Mouse (Mus musculus): ENCODE data around the gene 4930522L14Rik. TPM values are rescaled to one million over a fixed set of nuclear protein-coding genes. Genes with fewer than 3 reads are reported as not detected.
"Not testable (repeated sequence)": the region's sequence is repeated elsewhere in the genome, so short reads cannot be mapped to it uniquely, and the experiment has no call there.

4930522L14Rik gene
- polyA plus RNA-seq, 1 experiment from 2014 or later: 7.5 TPM

DNA sequence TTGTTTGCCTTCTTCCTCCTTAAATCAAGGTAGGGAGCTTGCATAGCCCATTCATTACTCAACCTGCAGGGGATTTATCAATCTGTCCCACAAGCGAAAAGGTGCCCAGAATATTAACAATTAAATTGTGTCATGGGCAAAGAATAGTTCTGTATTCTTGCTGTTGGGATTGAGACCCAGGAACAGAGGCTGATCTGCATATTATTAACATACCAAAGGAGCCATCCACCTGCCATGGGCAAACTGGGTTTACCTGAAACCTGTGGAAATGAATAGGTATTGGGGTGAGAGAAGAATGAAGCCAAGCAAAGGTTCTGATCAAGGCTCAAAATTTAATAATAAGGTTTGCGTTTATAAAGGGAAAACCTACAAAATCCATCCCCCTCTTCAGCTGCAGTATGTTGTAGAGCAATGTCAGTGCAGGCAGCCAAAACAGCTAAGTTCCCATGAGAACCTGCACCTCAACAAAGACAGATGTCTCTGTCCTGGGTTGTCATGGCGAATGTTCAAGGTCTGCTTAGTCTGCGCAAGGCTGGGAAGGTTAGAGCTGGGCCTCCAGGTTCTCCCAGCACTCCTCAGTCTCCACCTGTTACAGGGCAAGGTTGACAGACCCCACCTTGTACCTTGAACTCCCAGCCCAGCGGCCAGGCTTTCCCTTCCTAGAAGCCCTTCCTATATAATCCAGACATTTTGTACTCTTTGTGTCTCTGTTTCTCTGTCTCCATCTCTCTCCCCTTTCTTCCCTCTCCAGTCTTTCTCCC lies 60.3 kb downstream of the 4930522L14Rik start:
- DNase-seq (ENCODE audit: low spot score); H3K27ac ChIP-seq (replicated peaks; ENCODE audit: low read depth, low read length); H3K9me3 ChIP-seq (ENCODE audit: control insufficient read depth, low read length); H3K4me1 ChIP-seq (ENCODE audit: control insufficient read depth, insufficient read depth, low read length); H3K9ac ChIP-seq (ENCODE audit: low read depth, low read length); H3K27me3 ChIP-seq (replicated peaks; ENCODE audit: control insufficient read depth, insufficient read depth, low read length); H3K36me3 ChIP-seq (ENCODE audit: control insufficient read depth, insufficient read depth, low read length): not testable (repeated sequence)
- 60% methylated on average over 5 of the region's 5 CpGs for WGBS
- H3K4me3 ChIP-seq (ENCODE audit: low read depth, low read length): peak overlapping the region; percentile 50
- 0 out of 2 replicates have a peak, but pooled peaks have one; percentile 3 for ATAC-seq (ENCODE audit: low read depth)
- H3K4me2 ChIP-seq (ENCODE audit: low read depth, low read length): peak overlapping the region; percentile 60

DNA sequence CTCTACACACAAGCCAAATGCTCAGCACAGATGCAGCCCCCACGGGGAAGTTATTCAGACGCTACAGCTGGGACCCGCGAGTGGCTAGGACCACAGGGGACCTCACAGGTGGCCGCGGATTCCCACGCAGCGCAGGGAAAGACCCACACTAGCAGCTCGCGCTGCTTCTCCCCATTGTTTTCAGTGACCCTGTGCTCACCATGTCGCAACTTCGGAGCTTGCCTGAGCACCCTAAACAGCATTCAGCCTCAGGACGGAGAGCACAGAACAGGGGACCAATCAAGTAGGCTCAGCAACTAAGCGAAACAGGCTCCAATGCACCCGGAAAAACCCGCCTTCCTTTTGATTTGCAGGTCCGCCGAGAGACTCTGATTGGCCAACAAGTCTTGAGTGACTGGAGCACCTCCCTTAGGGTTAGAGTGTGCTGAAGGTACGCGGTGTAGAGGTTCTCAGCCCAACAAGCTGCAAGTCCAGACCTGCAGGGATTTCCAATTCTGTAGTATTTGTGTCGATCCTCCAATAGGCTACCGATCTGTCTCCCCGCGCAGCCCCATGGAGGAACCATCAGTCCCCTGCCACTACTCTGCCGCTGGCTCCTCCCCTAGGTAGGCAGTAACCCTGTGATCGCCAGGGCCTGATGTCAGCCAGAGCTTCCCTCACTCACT lies 61.0 kb downstream of the 4930522L14Rik start, which contains the start of gene 5430403G16Rik:
5430403G16Rik (minus strand) TSS at position 505 of the 665 bp plus-strand sequence.
- peak; percentile 99 for ATAC-seq (ENCODE audit: low read depth)
- H3K9ac ChIP-seq (ENCODE audit: low read depth, low read length): peak within 1 kb of the TSS; percentile 65
- H3K4me2 ChIP-seq (ENCODE audit: low read depth, low read length): peak within 1 kb of the TSS; percentile 60
- H3K9me3 ChIP-seq (ENCODE audit: control insufficient read depth, low read length); H3K27me3 ChIP-seq (replicated peaks; ENCODE audit: control insufficient read depth, insufficient read depth, low read length); H3K27ac ChIP-seq (replicated peaks; ENCODE audit: low read depth, low read length); H3K4me1 ChIP-seq (ENCODE audit: control insufficient read depth, insufficient read depth, low read length); H3K36me3 ChIP-seq (ENCODE audit: control insufficient read depth, insufficient read depth, low read length): not testable (repeated sequence)
- WGBS: under 1% methylated on average over 22 of the region's 26 CpGs
- H3K4me3 ChIP-seq (ENCODE audit: low read depth, low read length): peak within 1 kb of the TSS; percentile 50
- peak; percentile 94 for DNase-seq (ENCODE audit: low spot score)

Other genes starting within 250 kb of the 4930522L14Rik start
- gene Crlf2, start 192.9 kb downstream of the 4930522L14Rik start, polyA plus RNA-seq (2014; fragmentation: Nextera tagmentation; extraction: Ambion mirVana): 7.8 and 7.9 TPM in 2 replicates
- 1.5 and 1.7 TPM in 2 replicates for gene 5430403G16Rik, start 60.8 kb downstream of the 4930522L14Rik start, polyA plus RNA-seq (2014; fragmentation: Nextera tagmentation; extraction: Ambion mirVana)
- 0.57 and 0.81 TPM in 2 replicates for gene Gm15446, start 171.5 kb upstream of the 4930522L14Rik start, polyA plus RNA-seq (2014; fragmentation: Nextera tagmentation; extraction: Ambion mirVana)
- gene Zfp932, start 244.6 kb upstream of the 4930522L14Rik start, polyA plus RNA-seq (2014; fragmentation: Nextera tagmentation; extraction: Ambion mirVana): 19.3 and 21.3 TPM in 2 replicates